Mouse (Mus musculus): ENCODE measurements around the gene Tdrd3.

DNA sequence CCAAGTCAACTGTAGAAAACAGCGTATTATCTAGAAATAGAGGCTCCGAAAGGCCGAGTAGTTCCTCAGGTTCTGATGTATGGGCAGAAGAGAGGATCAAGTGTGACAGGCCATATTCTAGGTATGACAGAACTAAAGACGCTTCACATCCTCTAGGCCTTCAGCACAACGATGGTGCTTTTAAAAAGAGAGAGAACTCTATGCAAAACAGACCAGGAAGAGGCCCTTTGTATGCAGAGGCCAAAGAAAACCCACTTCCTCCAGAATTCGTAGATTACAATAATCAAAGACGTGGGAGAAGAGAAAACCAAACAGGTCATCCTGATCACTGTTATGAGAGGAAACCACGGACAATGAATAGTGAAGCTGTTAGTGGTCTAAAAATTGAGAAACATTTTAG, 89.5 kb downstream of the Tdrd3 start:
- TF ChIP-seq CTCF (IDR thresholded peaks at IDR 0.05; ENCODE audit: borderline replicate concordance, insufficient read depth, low read length) (no peak), POLR2A (IDR thresholded peaks at IDR 0.05; ENCODE audit: low read depth, low read length) (no peak)
